Mouse (Mus musculus) ES-Bruce4 (cell line): ENCODE measurements around the gene Rnase12.

Experiments used
- CTCF ChIP-seq: IDR thresholded peaks from one replicate; pipeline ENCODE4 v1.8.1; 2011; ENCODE audit warnings: low read depth, low read length
- EP300 ChIP-seq: IDR thresholded peaks from 2 replicates; pipeline ENCODE4 v1.6.1; 2011; ENCODE audit warnings: low read depth, low read length; ENCODE audit not compliant: insufficient read depth
- POLR2A ChIP-seq: IDR thresholded peaks from one replicate; pipeline ENCODE4 v1.8.1; 2011; ENCODE audit warnings: low read length; ENCODE audit not compliant: insufficient read depth

DNA sequence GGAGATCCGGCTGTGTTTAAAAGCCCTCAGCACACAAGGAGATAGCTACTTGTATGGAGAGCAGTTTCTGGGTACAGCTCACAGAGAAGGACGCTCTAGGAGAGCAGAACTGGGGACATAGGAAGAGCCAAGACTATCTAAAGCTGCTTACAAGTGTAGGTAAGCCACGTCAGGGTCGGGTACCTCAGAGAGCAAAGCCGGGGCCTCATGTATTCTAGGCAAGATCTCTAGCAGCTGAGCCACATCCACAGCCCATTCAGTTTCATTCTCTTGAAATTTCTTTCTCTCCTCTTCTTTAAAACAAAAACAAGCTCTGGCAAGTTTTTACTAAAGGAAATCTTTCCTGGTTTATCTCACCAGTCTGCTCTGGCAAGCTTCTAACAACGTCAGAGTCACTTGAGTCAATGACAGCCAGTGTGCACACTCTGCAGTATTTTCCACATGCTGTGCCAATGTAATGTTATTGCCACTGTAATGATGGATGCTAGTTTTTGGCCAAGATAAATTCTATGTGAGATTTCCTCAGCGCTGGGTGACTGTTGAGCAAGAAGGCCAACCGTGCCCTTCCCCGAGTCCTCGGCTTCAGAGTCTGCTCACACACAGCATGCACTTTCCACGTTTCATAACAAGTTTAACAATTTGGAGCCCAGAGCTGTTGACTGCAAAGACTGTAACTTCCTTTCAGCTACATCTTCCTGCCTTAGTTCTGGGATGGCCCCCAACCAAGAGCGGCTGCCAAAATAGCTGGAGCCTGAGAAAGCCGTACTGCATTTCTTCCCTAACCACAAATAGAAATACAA is 49.3 kb downstream of the Rnase12 start:
- TF ChIP-seq CTCF, result no peak
- no peak for TF ChIP-seq EP300
- TF ChIP-seq POLR2A, result no peak
